Mouse (Mus musculus): Measurements from ENCODE around the gene Hip1r. TPM values are rescaled to one million over a fixed set of nuclear protein-coding genes. Genes with fewer than 3 reads are reported as not detected.

Hip1r gene
- polyA plus RNA-seq, 1 experiment from 2014 or later = 16.7 TPM

GRCm38 (mm10) chr5:124022365-124022764, 48.9 kb downstream of the Hip1r start:
- Histone ChIP-seq H3K9me3 (replicated peaks) (no peaks in the 10 kb centered on the region), H3K9ac (peak overlapping the region; percentile 62), H3K4me2 (peak overlapping the region; percentile 66), H3K4me3 (peak overlapping the region; percentile 30), H3K27me3 (replicated peaks) (no peaks in the 10 kb centered on the region), H3K36me3 (peaks cover 39% of the 10 kb centered on the region), H3K27ac (peak overlapping the region; percentile 83), H3K4me1 (peaks cover 98% of the 10 kb centered on the region)
- no peak for ATAC-seq
- WGBS (ENCODE audit: insufficient replicate concordance) = 10% methylated on average over 7 of the region's 7 CpGs

- WGBS (ENCODE audit: insufficient replicate concordance) = 85% methylated on average over 6 of the region's 6 CpGs
- no peaks in the 10 kb centered on the region for H3K9me3 ChIP-seq (replicated peaks)
- no peak overlapping the region for H3K4me2 ChIP-seq
- no peak overlapping the region for H3K9ac ChIP-seq
- peaks cover 48% of the 10 kb centered on the region for H3K36me3 ChIP-seq
- H3K4me1 ChIP-seq = peaks cover 98% of the 10 kb centered on the region
- no peak overlapping the region for H3K4me3 ChIP-seq
- no peaks in the 10 kb centered on the region for H3K27me3 ChIP-seq (replicated peaks)
- H3K27ac ChIP-seq = peak overlapping the region; percentile 50; the same call in 1 of the 2 replicates
- ATAC-seq = no peak
Measured at GRCm38 (mm10) chr5:124024677-124025076, 51.2 kb downstream of the Hip1r start.

GRCm38 (mm10) chr5:124025146-124025545, 51.7 kb downstream of the Hip1r start:
- H3K9me3 ChIP-seq (replicated peaks) = no peaks in the 10 kb centered on the region
- no peak overlapping the region for H3K4me2 ChIP-seq
- WGBS (ENCODE audit: insufficient replicate concordance) = 46% methylated on average over 9 of the region's 9 CpGs
- H3K27ac ChIP-seq = peak overlapping the region; percentile 50; the same call in 1 of the 2 replicates
- no peaks in the 10 kb centered on the region for H3K27me3 ChIP-seq (replicated peaks)
- H3K9ac ChIP-seq = no peak overlapping the region
- ATAC-seq = no peak
- H3K4me1 ChIP-seq = peaks cover 98% of the 10 kb centered on the region
- no peak overlapping the region for H3K4me3 ChIP-seq
- H3K36me3 ChIP-seq = peaks cover 51% of the 10 kb centered on the region

- WGBS (ENCODE audit: insufficient replicate concordance) = 75% methylated on average over 15 of the region's 15 CpGs
- ATAC-seq = peak; percentile 42; the same call in 1 of the 2 replicates
- H3K27ac ChIP-seq = peak overlapping the region; percentile 3
- peak overlapping the region; percentile 13; the same call in 1 of the 2 replicates for H3K4me2 ChIP-seq
- H3K9me3 ChIP-seq (replicated peaks) = no peaks in the 10 kb centered on the region
- peak overlapping the region; percentile 23; the same call in 1 of the 2 replicates for H3K9ac ChIP-seq
- peaks cover 51% of the 10 kb centered on the region for H3K36me3 ChIP-seq
- no peaks in the 10 kb centered on the region for H3K27me3 ChIP-seq (replicated peaks)
- H3K4me1 ChIP-seq = peaks cover 99% of the 10 kb centered on the region
- no peak overlapping the region for H3K4me3 ChIP-seq
Measured at GRCm38 (mm10) chr5:124025587-124026441, 52.4 kb downstream of the Hip1r start.

- Histone ChIP-seq H3K9me3 (replicated peaks) (no peaks in the 10 kb centered on the region), H3K27ac (peak overlapping the region; percentile 3), H3K4me1 (peaks cover 97% of the 10 kb centered on the region), H3K4me3 (no peak overlapping the region), H3K36me3 (peaks cover 44% of the 10 kb centered on the region), H3K27me3 (replicated peaks) (no peaks in the 10 kb centered on the region), H3K9ac (no peak overlapping the region), H3K4me2 (no peak overlapping the region)
- 87% methylated on average over 5 of the region's 5 CpGs for WGBS (ENCODE audit: insufficient replicate concordance)
- no peak for ATAC-seq
Measured at GRCm38 (mm10) chr5:124026568-124026967, 53.1 kb downstream of the Hip1r start.

GRCm38 (mm10) chr5:124027702-124028470, 54.5 kb downstream of the Hip1r start:
- Histone ChIP-seq H3K36me3 (peaks cover 37% of the 10 kb centered on the region), H3K4me3 (no peak overlapping the region), H3K4me1 (peaks cover 93% of the 10 kb centered on the region), H3K27me3 (replicated peaks) (no peaks in the 10 kb centered on the region), H3K4me2 (peak overlapping the region; percentile 43), H3K9me3 (replicated peaks) (no peaks in the 10 kb centered on the region), H3K9ac (peak overlapping the region; percentile 33), H3K27ac (peak overlapping the region; percentile 61)
- ATAC-seq = no peak
- WGBS (ENCODE audit: insufficient replicate concordance) = 51% methylated on average over 19 of the region's 19 CpGs

GRCm38 (mm10) chr5:124028680-124029079, 55.3 kb downstream of the Hip1r start:
- Histone ChIP-seq H3K9ac (peak overlapping the region; percentile 33; the same call in 1 of the 2 replicates), H3K36me3 (peaks cover 37% of the 10 kb centered on the region), H3K4me2 (peak overlapping the region; percentile 43), H3K4me1 (peaks cover 85% of the 10 kb centered on the region), H3K4me3 (no peak overlapping the region), H3K9me3 (replicated peaks) (no peaks in the 10 kb centered on the region), H3K27me3 (replicated peaks) (no peaks in the 10 kb centered on the region), H3K27ac (peak overlapping the region; percentile 61)
- 37% methylated on average over 7 of the region's 7 CpGs for WGBS (ENCODE audit: insufficient replicate concordance)
- ATAC-seq = no peak

GRCm38 (mm10) chr5:124029220-124030035, 56.0 kb downstream of the Hip1r start:
- ATAC-seq = no peak
- Histone ChIP-seq H3K4me2 (peak overlapping the region; percentile 96), H3K9ac (no peak overlapping the region), H3K36me3 (peaks cover 37% of the 10 kb centered on the region), H3K4me1 (peaks cover 78% of the 10 kb centered on the region), H3K27ac (no peak overlapping the region), H3K4me3 (0 out of 2 replicates have a peak overlapping the region, but pooled peaks have one; percentile 97), H3K27me3 (replicated peaks) (no peaks in the 10 kb centered on the region), H3K9me3 (replicated peaks) (no peaks in the 10 kb centered on the region)
- 83% methylated on average over 19 of the region's 19 CpGs for WGBS (ENCODE audit: insufficient replicate concordance)

GRCm38 (mm10) chr5:124030386-124031067, 57.1 kb downstream of the Hip1r start:
- H3K36me3 ChIP-seq = peaks cover 29% of the 10 kb centered on the region
- peak overlapping the region; percentile 96 for H3K4me2 ChIP-seq
- H3K4me3 ChIP-seq = peak overlapping the region; percentile 97
- no peak for ATAC-seq
- H3K27me3 ChIP-seq (replicated peaks) = no peaks in the 10 kb centered on the region
- H3K9ac ChIP-seq = peak overlapping the region; percentile 96
- no peaks in the 10 kb centered on the region for H3K9me3 ChIP-seq (replicated peaks)
- WGBS (ENCODE audit: insufficient replicate concordance) = 43% methylated on average over 12 of the region's 12 CpGs
- peaks cover 73% of the 10 kb centered on the region for H3K4me1 ChIP-seq
- peak overlapping the region; percentile 91 for H3K27ac ChIP-seq

- Histone ChIP-seq H3K9ac (peak overlapping the region; percentile 96), H3K9me3 (replicated peaks) (no peaks in the 10 kb centered on the region), H3K4me3 (peak overlapping the region; percentile 97), H3K4me2 (peak overlapping the region; percentile 96), H3K36me3 (peaks cover 21% of the 10 kb centered on the region), H3K4me1 (peaks cover 72% of the 10 kb centered on the region), H3K27ac (peak overlapping the region; percentile 91), H3K27me3 (replicated peaks) (no peaks in the 10 kb centered on the region)
- WGBS (ENCODE audit: insufficient replicate concordance) = under 1% methylated on average over 25 of the region's 26 CpGs
- ATAC-seq = peak; percentile 88
Measured at GRCm38 (mm10) chr5:124031068-124031955, 57.9 kb downstream of the Hip1r start.

Measured in liver, embryonic 12.5 days (tissue).